Mouse (Mus musculus) forebrain, embryonic 11.5 days (tissue): ENCODE measurements around the gene Poln. TPM values are rescaled to one million over a fixed set of nuclear protein-coding genes. Genes with fewer than 3 reads are reported as not detected.

Experiments used
- ATAC-seq: fragments of 200-750 bp; cut with Nextera tagmentation; replicated peaks from 2 replicates; pipeline ENCODE4 v1.8.0; 2017; ENCODE audit warnings: moderate TSS enrichment; ENCODE audit not compliant: low FRiP score
- DNase-seq: peaks from one replicate; pipeline ENCODE4 v3.0.0-alpha.2; 2017; ENCODE audit warnings: low spot score
- H3K27ac ChIP-seq: fragments of 300-500 bp; sonication (generic); 2 replicates; pipeline ENCODE4 v1.5.1; 2014; ENCODE audit warnings: low read depth, low read length
- H3K27me3 ChIP-seq: fragments of 300-500 bp; sonication (generic); 2 replicates; pipeline ENCODE4 v1.6.1; 2014; ENCODE audit warnings: mild to moderate bottlenecking, low read length, mixed read lengths; ENCODE audit not compliant: control insufficient read depth, insufficient read depth
- H3K36me3 ChIP-seq: fragments of 300-500 bp; sonication (generic); 2 replicates; pipeline ENCODE4 v1.6.1; 2014; ENCODE audit warnings: mild to moderate bottlenecking, low read length, moderate library complexity, mixed read lengths; ENCODE audit not compliant: control insufficient read depth, insufficient read depth
- H3K4me1 ChIP-seq: fragments of 300-500 bp; sonication (generic); replicated peaks from 2 replicates; pipeline ENCODE4 v1.6.1; 2014; ENCODE audit warnings: low read length, mixed read lengths; ENCODE audit not compliant: control insufficient read depth, insufficient read depth
- H3K4me2 ChIP-seq: fragments of 300-500 bp; sonication (generic); 2 replicates; pipeline ENCODE4 v1.6.1; 2014; ENCODE audit warnings: low read depth, mild to moderate bottlenecking, low read length, moderate library complexity, mixed read lengths; ENCODE audit not compliant: severe bottlenecking
- H3K4me3 ChIP-seq: fragments of 300-500 bp; sonication (generic); 2 replicates; pipeline ENCODE4 v1.5.1; 2014; ENCODE audit warnings: low read depth, low read length
- H3K9ac ChIP-seq: fragments of 300-500 bp; sonication (generic); 2 replicates; pipeline ENCODE4 v1.6.1; 2014; ENCODE audit warnings: low read length
- H3K9me3 ChIP-seq: fragments of 300-500 bp; sonication (generic); 2 replicates; pipeline ENCODE4 v1.6.1; 2016; ENCODE audit warnings: low read length, mixed read lengths; ENCODE audit not compliant: control insufficient read depth
- WGBS: fragments of 180-500 bp; shearing (Covaris S2); extraction: QIAGEN DNeasy Blood & Tissue Kit; methylation state at CpG from one replicate; pipeline ENCODE4 v1.1.7; 2014; 5-methylcytosine and 5-hydroxymethylcytosine counted together
- polyA plus RNA-seq: library from polyadenylated mRNA; unstranded; fragments of >200 nt; fragmentation: Nextera tagmentation; extraction: Ambion mirVana; gene quantifications from 2 replicates; pipeline ENCODE4 v1.2.1, GENCODE M21; 2014

Gene Poln
- polyA plus RNA-seq, 1 experiment from 2014 or later: 1.7 TPM

- no peaks in the 10 kb centered on the region for H3K27me3 ChIP-seq
- no peaks in the 10 kb centered on the region for H3K4me1 ChIP-seq
- H3K4me2 ChIP-seq: no peak overlapping the region
- no peak overlapping the region for H3K9ac ChIP-seq
- DNase-seq: peak; percentile 25
- H3K27ac ChIP-seq: no peak overlapping the region
- 72% methylated on average over 5 of the region's 5 CpGs for WGBS
- no peaks in the 10 kb centered on the region for H3K36me3 ChIP-seq
- no peak for ATAC-seq
- no peaks in the 10 kb centered on the region for H3K9me3 ChIP-seq
- no peak overlapping the region for H3K4me3 ChIP-seq
These were observed 5.5 kb upstream of the Poln start for GRCm38 (mm10) chr5:34174550-34175402.

GRCm38 (mm10) chr5:34174021-34174420, 4.8 kb upstream of the Poln start:
- no peak overlapping the region for H3K27ac ChIP-seq
- no peaks in the 10 kb centered on the region for H3K27me3 ChIP-seq
- H3K4me1 ChIP-seq: no peaks in the 10 kb centered on the region
- H3K9ac ChIP-seq: no peak overlapping the region
- H3K9me3 ChIP-seq: no peaks in the 10 kb centered on the region
- no peak overlapping the region for H3K4me3 ChIP-seq
- H3K4me2 ChIP-seq: no peak overlapping the region
- H3K36me3 ChIP-seq: no peaks in the 10 kb centered on the region
- DNase-seq (no peak), ATAC-seq (no peak)
- WGBS: 87% methylated on average over 2 of the region's 2 CpGs

- WGBS: 91% methylated on average over 4 of the region's 4 CpGs
- no peak overlapping the region for H3K27ac ChIP-seq
- DNase-seq: no peak
- H3K4me1 ChIP-seq: peaks cover 2% of the 10 kb centered on the region; the same call in 1 of the 2 replicates
- no peak overlapping the region for H3K4me2 ChIP-seq
- no peaks in the 10 kb centered on the region for H3K36me3 ChIP-seq
- H3K27me3 ChIP-seq: no peaks in the 10 kb centered on the region
- H3K9me3 ChIP-seq: no peaks in the 10 kb centered on the region
- no peak overlapping the region for H3K4me3 ChIP-seq
- H3K9ac ChIP-seq: no peak overlapping the region
- no peak for ATAC-seq
These were observed 1.5 kb upstream of the Poln start for GRCm38 (mm10) chr5:34170726-34171125.

- DNase-seq (no peak), ATAC-seq (no peak)
- no peaks in the 10 kb centered on the region for H3K36me3 ChIP-seq
- 87% methylated on average over 3 of the region's 3 CpGs for WGBS
- peak overlapping the region; percentile 76 for H3K27ac ChIP-seq
- peaks cover 2% of the 10 kb centered on the region; the same call in 1 of the 2 replicates for H3K4me1 ChIP-seq
- peak overlapping the region; percentile 33; the same call in 1 of the 2 replicates for H3K9ac ChIP-seq
- H3K9me3 ChIP-seq: no peaks in the 10 kb centered on the region
- H3K4me2 ChIP-seq: peak overlapping the region; percentile 51
- H3K27me3 ChIP-seq: no peaks in the 10 kb centered on the region
- H3K4me3 ChIP-seq: peak overlapping the region; percentile 78
These were observed 706 bp upstream of the Poln start for GRCm38 (mm10) chr5:34169954-34170353.

- Histone ChIP-seq H3K4me1 (peaks cover 2% of the 10 kb centered on the region; the same call in 1 of the 2 replicates), H3K4me3 (no peak overlapping the region), H3K9ac (no peak overlapping the region), H3K9me3 (no peaks in the 10 kb centered on the region), H3K27me3 (no peaks in the 10 kb centered on the region), H3K36me3 (no peaks in the 10 kb centered on the region; the same call in 1 of the 2 replicates), H3K27ac (no peak overlapping the region), H3K4me2 (0 out of 2 replicates have a peak overlapping the region, but pooled peaks have one; percentile 12)
- WGBS: 86% methylated on average over 4 of the region's 4 CpGs
- DNase-seq (no peak), ATAC-seq (no peak)
These were observed 1.4 kb downstream of the Poln start for GRCm38 (mm10) chr5:34167857-34168256.

- no peak overlapping the region for H3K27ac ChIP-seq
- no peak for ATAC-seq
- H3K9ac ChIP-seq: no peak overlapping the region
- H3K27me3 ChIP-seq: no peaks in the 10 kb centered on the region
- no peak overlapping the region for H3K4me2 ChIP-seq
- H3K4me3 ChIP-seq: no peak overlapping the region
- DNase-seq: no peak
- no peaks in the 10 kb centered on the region; the same call in 1 of the 2 replicates for H3K36me3 ChIP-seq
- no peaks in the 10 kb centered on the region for H3K9me3 ChIP-seq
- H3K4me1 ChIP-seq: peaks cover 2% of the 10 kb centered on the region; the same call in 1 of the 2 replicates
- WGBS: 90% methylated on average over 4 of the region's 4 CpGs
These were observed 3.5 kb downstream of the Poln start for GRCm38 (mm10) chr5:34165793-34166192.

GRCm38 (mm10) chr5:34148476-34148875, 20.8 kb downstream of the Poln start:
- peaks cover 2% of the 10 kb centered on the region for H3K36me3 ChIP-seq
- ATAC-seq (no peak), DNase-seq (no peak)
- H3K4me2 ChIP-seq: no peak overlapping the region
- no peak overlapping the region for H3K4me3 ChIP-seq
- H3K27me3 ChIP-seq: no peaks in the 10 kb centered on the region
- H3K4me1 ChIP-seq: no peaks in the 10 kb centered on the region
- H3K9ac ChIP-seq: no peak overlapping the region
- no peaks in the 10 kb centered on the region for H3K9me3 ChIP-seq
- no peak overlapping the region for H3K27ac ChIP-seq

GRCm38 (mm10) chr5:34147554-34147953, 21.7 kb downstream of the Poln start:
- Histone ChIP-seq H3K27me3 (no peaks in the 10 kb centered on the region), H3K4me2 (no peak overlapping the region), H3K36me3 (no peaks in the 10 kb centered on the region), H3K4me3 (no peak overlapping the region), H3K4me1 (no peaks in the 10 kb centered on the region), H3K27ac (no peak overlapping the region), H3K9me3 (no peaks in the 10 kb centered on the region), H3K9ac (no peak overlapping the region)
- no peak for ATAC-seq
- 86% methylated on average over 3 of the region's 3 CpGs for WGBS
- no peak for DNase-seq

- WGBS: 3% methylated on average over 1 of the region's 1 CpGs
- ATAC-seq (no peak), DNase-seq (no peak)
- Histone ChIP-seq H3K4me1 (no peaks in the 10 kb centered on the region), H3K9ac (no peak overlapping the region), H3K4me2 (no peak overlapping the region), H3K27me3 (no peaks in the 10 kb centered on the region), H3K27ac (no peak overlapping the region), H3K9me3 (no peaks in the 10 kb centered on the region), H3K36me3 (no peaks in the 10 kb centered on the region), H3K4me3 (no peak overlapping the region)
These were observed 29.5 kb downstream of the Poln start for GRCm38 (mm10) chr5:34139751-34140150.
